Mouse (Mus musculus) erythroid progenitor cell, adult 5-6 weeks (primary cell): ENCODE results near the gene Ms4a6b. TPM values are rescaled to one million over a fixed set of nuclear protein-coding genes. Genes with fewer than 3 reads are reported as not detected.
"Not testable (repeated sequence)": the region's sequence is repeated elsewhere in the genome, so short reads cannot be mapped to it uniquely, and the experiment has no call there.

ENCODE experiments used
- ATAC-seq: replicated peaks from 2 replicates; pipeline ENCODE4 v1.8.0; 2016; ENCODE audit warnings: moderate number of reproducible peaks, mild to moderate bottlenecking, moderate TSS enrichment, inconsistent platforms; ENCODE audit not compliant: poor library complexity, low FRiP score, severe bottlenecking
- total RNA-seq, 2 experiments: library from RNA; stranded (forward) in 1 of 2; stranded (reverse) in 1 of 2; fragments of 150-400 nt in 1 of 2; fragments of 186-747, 209-891 nt in 1 of 2; gene quantifications; 2 replicates each; pipeline versions ENCODE4 v1.2.3 to v1.2.4; 2015 to 2017; ENCODE audit warnings: low replicate concordance in 2 of 2

Ms4a6b gene
- total RNA-seq, 2 experiments from 2014 or later, result 12.9 to 22.2 TPM

DNA sequence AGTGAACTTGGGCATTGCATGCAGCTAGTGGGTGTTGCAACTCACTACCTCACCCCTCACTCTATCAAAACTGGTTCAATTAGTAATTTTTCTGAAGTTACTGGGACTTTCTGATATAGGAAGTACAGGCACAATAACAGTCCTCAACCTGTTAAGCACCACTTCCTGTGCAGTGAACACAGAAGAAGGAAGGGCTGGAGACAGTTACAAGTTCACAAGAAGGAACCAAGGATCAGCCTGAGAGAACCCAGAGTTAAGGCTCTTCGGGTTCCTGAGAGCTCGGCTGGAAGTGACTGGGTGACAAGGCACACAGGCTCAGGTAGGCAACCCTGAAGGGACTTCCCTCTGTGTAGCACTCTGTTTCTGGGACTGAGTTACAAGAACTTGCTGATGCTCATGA is 2.0 kb downstream of the Ms4a6b start:
- ATAC-seq, result not testable (repeated sequence)

DNA sequence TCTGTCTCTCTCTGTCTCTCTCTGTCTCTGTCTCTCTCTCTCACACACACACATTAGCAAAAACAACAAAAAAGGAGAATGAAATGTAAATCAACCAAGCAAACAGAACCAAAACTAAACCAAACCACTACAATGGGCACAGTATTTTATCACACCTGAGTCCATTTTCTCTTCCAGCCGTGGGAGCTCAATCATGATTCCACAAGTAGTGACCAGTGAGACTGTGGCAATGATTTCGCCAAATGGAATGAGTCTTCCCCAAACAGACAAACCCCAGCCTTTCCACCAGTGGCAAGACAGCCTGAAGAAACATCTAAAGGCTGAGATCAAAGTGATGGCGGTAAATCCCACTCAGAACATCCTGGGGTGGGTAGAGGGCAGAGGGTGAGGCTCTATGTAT is 3.8 kb downstream of the Ms4a6b start:
- ATAC-seq, result no peak

DNA sequence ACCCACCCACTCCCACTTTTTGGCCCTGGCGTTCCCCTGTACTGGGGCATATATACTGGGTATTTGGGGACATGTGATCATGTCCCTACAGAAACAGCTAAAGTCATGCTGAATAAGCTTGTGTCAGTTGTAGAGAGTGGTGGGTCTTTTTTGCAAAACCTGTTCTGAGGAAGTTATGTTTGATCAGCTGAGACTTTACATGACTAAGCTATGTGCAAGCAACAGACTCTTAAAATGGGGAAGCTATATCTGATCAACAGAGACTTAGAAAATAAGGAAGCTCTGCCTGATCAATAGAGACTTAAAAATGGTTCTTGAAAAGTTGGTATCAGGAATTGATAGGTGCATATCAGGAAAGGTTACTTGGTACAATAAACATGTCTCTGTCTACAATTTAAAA is 17.1 kb downstream of the Ms4a6b start:
- no peak for ATAC-seq

DNA sequence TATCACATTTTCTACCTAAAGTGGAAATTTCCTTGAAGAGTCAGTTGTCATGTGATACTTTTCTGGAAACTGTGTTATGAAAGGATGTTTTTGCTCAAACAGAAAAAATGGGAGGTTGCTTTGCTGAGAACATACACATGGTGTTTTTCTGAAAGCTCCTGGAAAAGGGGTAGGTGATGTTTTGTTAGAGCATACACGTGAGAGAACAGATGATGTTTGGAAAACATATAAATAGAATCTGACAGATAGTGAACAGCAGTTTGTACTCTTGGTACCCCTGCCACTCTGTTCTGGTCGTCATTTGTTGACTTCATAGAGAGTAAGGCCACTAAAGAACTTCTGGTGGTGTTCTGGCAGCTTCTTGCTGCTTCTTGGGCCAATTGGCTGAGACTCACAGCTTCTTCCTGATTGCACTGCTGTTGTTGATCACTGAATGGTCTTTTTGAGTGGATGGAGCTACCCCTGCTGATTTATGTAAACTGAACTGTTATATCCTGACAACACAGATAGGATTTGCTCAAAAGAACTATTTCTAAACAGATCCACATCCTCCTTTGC is 17.7 kb downstream of the Ms4a6b start:
- no peak for ATAC-seq

DNA sequence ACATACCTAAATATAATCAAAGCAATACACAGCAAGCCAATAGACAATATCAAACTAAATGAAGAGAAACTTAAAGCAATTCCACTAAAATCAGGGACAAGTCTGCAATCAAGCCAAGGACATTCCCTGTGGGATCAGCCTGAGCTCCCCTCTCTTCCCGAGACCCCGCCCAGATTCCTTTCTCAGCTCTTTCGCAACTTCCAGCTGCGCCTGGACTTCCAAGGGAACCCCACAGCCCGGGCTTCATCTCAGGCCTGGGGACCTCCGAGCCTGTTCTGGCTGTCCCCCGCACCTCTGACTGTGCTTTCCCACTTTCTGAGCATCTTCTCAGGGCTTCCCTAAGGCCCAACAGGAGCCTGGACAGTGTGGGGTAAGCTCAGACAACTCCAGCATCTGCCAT is 20.3 kb downstream of the Ms4a6b start, which contains the start of gene Ms4a4d:
Gene Ms4a4d (plus strand): TSS at position 209 of the 400 bp plus-strand sequence.
- ATAC-seq, result no peak

DNA sequence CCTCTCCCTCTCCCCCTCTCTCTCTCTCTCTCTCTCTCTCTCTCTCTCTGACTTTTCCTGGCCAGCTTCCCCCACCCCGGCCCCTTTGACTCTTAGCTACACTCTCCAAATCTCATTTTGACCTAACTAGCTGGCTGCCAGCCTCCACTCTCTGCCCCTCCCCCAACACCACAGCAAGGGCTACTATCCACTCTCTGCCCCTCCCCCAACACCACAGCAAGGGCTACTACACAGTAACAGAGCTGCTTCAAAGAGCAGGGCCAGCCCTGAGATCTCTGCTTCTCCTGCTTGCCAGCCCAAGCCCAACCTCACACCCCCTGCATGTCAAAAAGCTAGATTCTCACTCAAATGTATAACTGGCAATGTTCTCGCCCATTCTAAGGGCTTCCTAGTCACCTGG is 21.0 kb downstream of the Ms4a6b start:
- ATAC-seq, result no peak

DNA sequence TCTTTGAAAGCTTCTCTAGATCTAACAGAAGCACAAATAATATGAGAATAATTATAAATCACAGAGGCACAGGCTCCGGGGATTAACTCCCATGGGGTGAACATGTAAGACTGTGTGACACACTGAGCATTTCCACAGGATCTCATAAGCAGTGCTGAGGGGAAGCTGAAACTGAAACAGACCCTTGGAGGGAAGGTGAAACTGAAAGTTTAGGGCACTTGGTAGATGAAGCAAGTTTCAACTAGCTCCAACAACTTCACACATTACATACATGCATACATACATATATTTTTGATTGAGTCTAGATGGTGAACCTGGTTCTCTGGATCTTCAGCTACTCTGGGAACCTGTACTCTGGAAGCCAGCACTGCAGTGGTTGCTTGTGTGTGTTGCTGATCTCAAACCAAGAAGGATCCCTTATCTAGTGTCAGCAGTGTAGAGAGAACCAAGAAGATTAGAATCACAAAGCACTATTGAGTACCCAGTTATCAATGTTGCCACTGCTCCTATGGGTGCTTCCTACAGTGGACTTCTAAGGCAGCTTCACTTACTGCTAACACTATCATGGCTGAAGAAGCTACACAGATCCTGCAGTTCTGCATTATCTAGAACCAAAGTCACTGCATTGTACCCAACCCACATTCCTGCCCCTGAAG is 24.0 kb downstream of the Ms4a6b start:
- not testable (repeated sequence) for ATAC-seq

DNA sequence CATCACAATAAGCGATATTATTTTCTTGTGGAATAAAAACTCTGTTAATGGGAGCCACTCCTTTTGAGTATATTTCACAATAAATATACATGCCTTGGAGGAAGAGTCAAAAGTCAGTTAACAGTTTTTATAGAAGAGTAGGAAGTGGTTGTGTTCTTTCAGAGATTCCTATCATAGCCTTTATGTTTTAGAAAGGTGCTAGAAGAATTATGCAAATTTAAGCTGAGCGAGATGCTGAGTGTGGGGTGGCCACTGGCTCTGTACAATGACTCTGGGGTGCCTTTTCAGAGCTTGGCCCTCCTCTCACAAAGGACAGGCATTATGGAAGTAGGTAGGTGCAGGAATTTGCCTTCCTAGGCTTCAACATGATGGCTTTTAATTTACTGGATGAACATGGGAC is 28.1 kb downstream of the Ms4a6b start:
- ATAC-seq, result not testable (repeated sequence)

DNA sequence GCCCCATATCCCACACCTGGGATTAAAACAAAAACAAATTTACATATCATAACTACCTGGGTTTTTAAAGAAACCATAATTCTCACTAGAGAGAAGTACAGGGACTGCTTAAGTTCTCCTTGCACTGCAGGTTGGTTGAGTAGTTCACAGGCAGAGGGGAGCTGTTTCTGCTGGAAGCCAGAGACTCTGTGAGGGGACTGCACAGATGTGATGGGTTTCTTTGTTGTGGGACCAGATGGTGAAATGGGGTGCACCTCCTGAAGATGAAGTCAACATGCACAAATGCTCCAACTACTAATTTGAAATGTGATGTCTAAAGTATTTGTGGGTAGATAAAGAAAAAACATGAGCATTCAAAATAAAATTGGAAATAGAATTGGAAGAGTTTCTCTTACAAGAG is 31.6 kb downstream of the Ms4a6b start:
- ATAC-seq, result no peak

DNA sequence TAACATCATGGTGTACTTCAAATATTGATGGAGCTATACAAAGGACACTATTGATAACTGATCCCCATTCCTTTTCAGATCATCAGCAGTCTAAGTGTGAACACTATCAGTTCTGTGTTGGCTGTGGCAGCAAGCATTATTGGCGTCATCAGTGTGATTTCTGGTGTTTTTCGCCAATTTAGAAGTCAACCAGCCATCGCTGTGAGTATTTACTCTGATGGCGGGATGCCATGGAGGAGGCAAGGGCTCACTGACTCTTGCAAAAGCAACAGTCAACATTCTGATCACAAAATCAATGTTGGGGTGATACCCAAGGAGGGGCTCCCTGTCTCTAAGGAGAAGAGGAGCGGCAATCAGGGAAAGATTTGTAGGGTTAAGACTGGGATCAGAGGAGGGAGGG is 38.4 kb downstream of the Ms4a6b start:
- no peak for ATAC-seq

DNA sequence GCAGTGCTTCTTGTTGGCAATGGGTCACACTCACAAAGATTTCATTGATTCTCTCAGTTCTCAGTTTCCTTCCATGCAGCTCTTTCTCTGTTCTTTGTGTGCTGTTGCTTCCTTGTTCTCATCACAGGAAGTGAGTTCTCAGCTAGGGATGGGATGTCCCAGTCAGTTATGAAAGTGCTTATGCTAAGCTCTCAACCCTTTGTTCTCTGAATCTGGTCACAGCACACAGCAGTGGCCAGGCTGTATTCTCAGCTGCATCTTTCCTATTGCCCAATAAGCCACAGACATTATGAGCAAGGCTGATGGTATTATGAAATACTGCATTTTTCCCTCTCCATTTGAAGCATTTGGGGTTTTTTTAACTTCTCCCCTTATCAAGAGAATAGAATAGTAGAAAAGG is 43.2 kb downstream of the Ms4a6b start:
- ATAC-seq, result not testable (repeated sequence)

DNA sequence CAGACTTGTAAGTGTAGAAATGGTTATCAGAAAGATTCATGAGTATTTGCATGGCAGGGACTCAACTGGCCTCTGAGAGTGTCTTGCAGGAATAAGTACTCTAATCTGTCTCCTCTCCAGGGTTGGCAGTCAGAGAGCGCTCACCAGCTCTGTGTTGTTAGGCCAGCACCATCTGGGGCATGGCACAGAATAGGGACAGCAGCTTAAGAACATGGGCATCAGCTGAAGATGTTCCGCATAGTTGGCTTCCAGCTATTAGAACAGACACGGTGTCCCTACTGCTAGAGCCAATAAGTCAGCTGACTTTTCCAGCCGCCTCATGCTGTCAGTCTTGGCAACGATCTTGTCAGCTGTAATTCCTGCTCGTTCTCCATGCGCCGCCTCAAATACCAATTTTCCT is 58.7 kb downstream of the Ms4a6b start:
- ATAC-seq, result no peak

Other genes with a start within 250 kb of the Ms4a6b start
- gene Ms4a5, start 232.6 kb upstream of the Ms4a6b start, total RNA-seq (2015; ENCODE audit: low replicate concordance), result not detected in 2 replicates
- gene Ms4a5, start 232.6 kb upstream of the Ms4a6b start, total RNA-seq (2017; ENCODE audit: low replicate concordance), result not detected in 2 replicates
- 3.6 TPM in 1 of 2 replicates, not detected in the other for gene Ms4a14, start 202.1 kb upstream of the Ms4a6b start, total RNA-seq (2015; ENCODE audit: low replicate concordance)
- under 0.01 TPM in 1 of 2 replicates, not detected in the other for gene Ms4a14, start 202.1 kb upstream of the Ms4a6b start, total RNA-seq (2017; ENCODE audit: low replicate concordance)
- 3.6 and 8.8 TPM in 2 replicates for gene Ms4a7, start 180.4 kb upstream of the Ms4a6b start, total RNA-seq (2015; ENCODE audit: low replicate concordance)
- 8.3 TPM in 1 of 2 replicates, not detected in the other for gene Ms4a7, start 180.4 kb upstream of the Ms4a6b start, total RNA-seq (2017; ENCODE audit: low replicate concordance)
- gene Ms4a4a, start 141.0 kb upstream of the Ms4a6b start, total RNA-seq (2015; ENCODE audit: low replicate concordance), result not detected in 2 replicates
- gene Ms4a4a, start 141.0 kb upstream of the Ms4a6b start, total RNA-seq (2017; ENCODE audit: low replicate concordance), result not detected in 2 replicates
- 17.3 and 39.4 TPM in 2 replicates for gene Ms4a4c, start 111.7 kb upstream of the Ms4a6b start, total RNA-seq (2015; ENCODE audit: low replicate concordance)
- gene Ms4a4c, start 111.7 kb upstream of the Ms4a6b start, total RNA-seq (2017; ENCODE audit: low replicate concordance), result 1.5 and 4.2 TPM in 2 replicates
- 40.0 and 72.9 TPM in 2 replicates for gene Ms4a4b, start 73.0 kb upstream of the Ms4a6b start, total RNA-seq (2015; ENCODE audit: low replicate concordance)
- gene Ms4a4b, start 73.0 kb upstream of the Ms4a6b start, total RNA-seq (2017; ENCODE audit: low replicate concordance), result 1.4 and 5.0 TPM in 2 replicates
- gene Ms4a6c, start 47.1 kb upstream of the Ms4a6b start, total RNA-seq (2015; ENCODE audit: low replicate concordance), result 21.0 and 37.1 TPM in 2 replicates
- 13.0 and 39.2 TPM in 2 replicates for gene Ms4a6c, start 47.1 kb upstream of the Ms4a6b start, total RNA-seq (2017; ENCODE audit: low replicate concordance)
- gene Gm8369, start 30.6 kb upstream of the Ms4a6b start, total RNA-seq (2015; ENCODE audit: low replicate concordance), result 13.7 and 24.7 TPM in 2 replicates
- 8.3 and 21.9 TPM in 2 replicates for gene Gm8369, start 30.6 kb upstream of the Ms4a6b start, total RNA-seq (2017; ENCODE audit: low replicate concordance)
- 3.2 and 4.2 TPM in 2 replicates for gene Ms4a4d, start 20.3 kb downstream of the Ms4a6b start, total RNA-seq (2015; ENCODE audit: low replicate concordance)
- gene Ms4a4d, start 20.3 kb downstream of the Ms4a6b start, total RNA-seq (2017; ENCODE audit: low replicate concordance), result 1.3 TPM in 1 of 2 replicates, not detected in the other
- gene Ms4a6d, start 88.3 kb downstream of the Ms4a6b start, total RNA-seq (2015; ENCODE audit: low replicate concordance), result 2.2 and 5.4 TPM in 2 replicates
- gene Ms4a6d, start 88.3 kb downstream of the Ms4a6b start, total RNA-seq (2017; ENCODE audit: low replicate concordance), result 0.90 TPM in 1 of 2 replicates, not detected in the other
- gene Ms4a2, start 107.2 kb downstream of the Ms4a6b start, total RNA-seq (2015; ENCODE audit: low replicate concordance), result 13.3 and 21.4 TPM in 2 replicates
- gene Ms4a2, start 107.2 kb downstream of the Ms4a6b start, total RNA-seq (2017; ENCODE audit: low replicate concordance), result 6.8 and 12.9 TPM in 2 replicates
- 148 and 159 TPM in 2 replicates for gene Ms4a3, start 124.3 kb downstream of the Ms4a6b start, total RNA-seq (2015; ENCODE audit: low replicate concordance)
- 39.9 and 40.2 TPM in 2 replicates for gene Ms4a3, start 124.3 kb downstream of the Ms4a6b start, total RNA-seq (2017; ENCODE audit: low replicate concordance)
- not detected in 2 replicates for gene Oosp2, start 144.0 kb downstream of the Ms4a6b start, total RNA-seq (2015; ENCODE audit: low replicate concordance)
- not detected in 2 replicates for gene Oosp2, start 144.0 kb downstream of the Ms4a6b start, total RNA-seq (2017; ENCODE audit: low replicate concordance)
- gene Oosp1, start 174.6 kb downstream of the Ms4a6b start, total RNA-seq (2015; ENCODE audit: low replicate concordance), result 2.1 TPM in 1 of 2 replicates, not detected in the other
- 6.3 TPM in 1 of 2 replicates, not detected in the other for gene Oosp1, start 174.6 kb downstream of the Ms4a6b start, total RNA-seq (2017; ENCODE audit: low replicate concordance)
- gene Oosp3, start 180.5 kb downstream of the Ms4a6b start, total RNA-seq (2015; ENCODE audit: low replicate concordance), result not detected in 2 replicates
- gene Oosp3, start 180.5 kb downstream of the Ms4a6b start, total RNA-seq (2017; ENCODE audit: low replicate concordance), result not detected in 2 replicates
- gene Gif, start 231.0 kb downstream of the Ms4a6b start, total RNA-seq (2015; ENCODE audit: low replicate concordance), result not detected in 2 replicates
- not detected in 2 replicates for gene Gif, start 231.0 kb downstream of the Ms4a6b start, total RNA-seq (2017; ENCODE audit: low replicate concordance)